Mouse (Mus musculus) stomach, embryonic 14.5 days (tissue): ENCODE data around the gene 1110008L16Rik. TPM values are rescaled to one million over a fixed set of nuclear protein-coding genes. Genes with fewer than 3 reads are reported as not detected.
"Not testable (repeated sequence)": the region's sequence is repeated elsewhere in the genome, so short reads cannot be mapped to it uniquely, and the experiment has no call there.

Source experiments
- ATAC-seq: fragments of 200-750 bp; cut with Nextera tagmentation; 2 replicates; pipeline ENCODE4 v1.8.0; 2017; ENCODE audit warnings: low read depth, moderate TSS enrichment; ENCODE audit not compliant: insufficient number of reproducible peaks, insufficient read depth, low FRiP score
- H3K27ac ChIP-seq: fragments of 300-500 bp; sonication (generic); 2 replicates; pipeline ENCODE4 v1.5.1; 2014; ENCODE audit warnings: mild to moderate bottlenecking, low read length, moderate library complexity, mixed read lengths
- H3K27me3 ChIP-seq: fragments of 300-500 bp; sonication (generic); 2 replicates; pipeline ENCODE4 v1.6.1; 2014; ENCODE audit warnings: low read length, control low read depth, mixed read lengths; ENCODE audit not compliant: control insufficient read depth, insufficient read depth
- H3K36me3 ChIP-seq: fragments of 300-500 bp; sonication (generic); 2 replicates; pipeline ENCODE4 v1.6.1; 2014; ENCODE audit warnings: mild to moderate bottlenecking, control low read depth, low read length, moderate library complexity, mixed read lengths; ENCODE audit not compliant: control insufficient read depth, insufficient read depth
- H3K4me1 ChIP-seq: fragments of 300-500 bp; sonication (generic); 2 replicates; pipeline ENCODE4 v1.6.1; 2014; ENCODE audit warnings: low read length, control low read depth, mixed read lengths; ENCODE audit not compliant: control insufficient read depth, insufficient read depth
- H3K4me2 ChIP-seq: fragments of 300-500 bp; sonication (generic); replicated peaks from 2 replicates; pipeline ENCODE4 v1.6.1; 2014; ENCODE audit warnings: low read depth, low read length, control low read depth
- H3K4me3 ChIP-seq: fragments of 300-500 bp; sonication (generic); 2 replicates; pipeline ENCODE4 v1.5.1; 2014; ENCODE audit warnings: low read depth, low read length, control low read depth
- H3K9ac ChIP-seq: fragments of 300-500 bp; sonication (generic); replicated peaks from 2 replicates; pipeline ENCODE4 v1.6.1; 2014; ENCODE audit warnings: low read depth, mild to moderate bottlenecking, control low read depth, low read length, moderate library complexity, mixed read lengths
- H3K9me3 ChIP-seq: fragments of 300-500 bp; sonication (generic); 2 replicates; pipeline ENCODE4 v1.6.1; 2016; ENCODE audit warnings: low read depth, low read length, control low read depth; ENCODE audit not compliant: control insufficient read depth
- WGBS: fragments of 180-500 bp; shearing (Covaris S2); extraction: QIAGEN DNeasy Blood & Tissue Kit; methylation state at CpG from one replicate; pipeline ENCODE4 v1.1.7; 2014; 5-methylcytosine and 5-hydroxymethylcytosine counted together
- polyA plus RNA-seq: library from polyadenylated mRNA; unstranded; fragments of >200 nt; fragmentation: Nextera tagmentation; extraction: Ambion mirVana; gene quantifications from 2 replicates; pipeline ENCODE4 v1.2.1, GENCODE M21; 2014

1110008L16Rik gene
- polyA plus RNA-seq, 1 experiment from 2014 or later: 29.5 TPM

GRCm38 (mm10) chr12:55321642-55322291 lies 22.4 kb downstream of the 1110008L16Rik start:
- no peaks in the 10 kb centered on the region for H3K9me3 ChIP-seq
- H3K9ac ChIP-seq: no peak overlapping the region
- no peak overlapping the region for H3K4me2 ChIP-seq
- H3K27me3 ChIP-seq: no peaks in the 10 kb centered on the region
- no peak overlapping the region for H3K4me3 ChIP-seq
- H3K27ac ChIP-seq: peak overlapping the region; percentile 18; the same call in 1 of the 2 replicates
- H3K4me1 ChIP-seq: no peaks in the 10 kb centered on the region
- no peak for ATAC-seq
- WGBS: 85% methylated on average over 18 of the region's 18 CpGs
- H3K36me3 ChIP-seq: no peaks in the 10 kb centered on the region

GRCm38 (mm10) chr12:55325702-55326101 lies 26.3 kb downstream of the 1110008L16Rik start:
- no peak overlapping the region for H3K4me3 ChIP-seq
- no peak overlapping the region for H3K27ac ChIP-seq
- H3K4me2 ChIP-seq: no peak overlapping the region
- no peak overlapping the region for H3K9ac ChIP-seq
- no peaks in the 10 kb centered on the region for H3K27me3 ChIP-seq
- H3K4me1 ChIP-seq: no peaks in the 10 kb centered on the region
- no peaks in the 10 kb centered on the region for H3K36me3 ChIP-seq
- H3K9me3 ChIP-seq: no peaks in the 10 kb centered on the region
- 90% methylated on average over 7 of the region's 7 CpGs for WGBS
- ATAC-seq: no peak

- no peak overlapping the region for H3K4me2 ChIP-seq
- H3K36me3 ChIP-seq: no peaks in the 10 kb centered on the region
- no peak overlapping the region for H3K27ac ChIP-seq
- no peak for ATAC-seq
- H3K4me1 ChIP-seq: no peaks in the 10 kb centered on the region
- H3K27me3 ChIP-seq: no peaks in the 10 kb centered on the region
- no peaks in the 10 kb centered on the region for H3K9me3 ChIP-seq
- H3K4me3 ChIP-seq: no peak overlapping the region
- H3K9ac ChIP-seq: no peak overlapping the region
- 82% methylated on average over 4 of the region's 4 CpGs for WGBS
Measured at GRCm38 (mm10) chr12:55328784-55329183, 29.4 kb downstream of the 1110008L16Rik start.

- Histone ChIP-seq H3K9me3 (no peaks in the 10 kb centered on the region), H3K27me3 (no peaks in the 10 kb centered on the region), H3K4me1 (no peaks in the 10 kb centered on the region), H3K4me2 (no peak overlapping the region), H3K4me3 (no peak overlapping the region), H3K36me3 (no peaks in the 10 kb centered on the region), H3K9ac (no peak overlapping the region), H3K27ac (no peak overlapping the region)
- 90% methylated on average over 7 of the region's 7 CpGs for WGBS
- no peak for ATAC-seq
Measured at GRCm38 (mm10) chr12:55329351-55329750, 30.0 kb downstream of the 1110008L16Rik start.

- 73% methylated on average over 7 of the region's 7 CpGs for WGBS
- no peak overlapping the region for H3K4me3 ChIP-seq
- ATAC-seq: no peak
- no peaks in the 10 kb centered on the region for H3K27me3 ChIP-seq
- H3K4me1 ChIP-seq: no peaks in the 10 kb centered on the region
- no peak overlapping the region for H3K9ac ChIP-seq
- H3K9me3 ChIP-seq: no peaks in the 10 kb centered on the region
- no peak overlapping the region for H3K4me2 ChIP-seq
- no peak overlapping the region for H3K27ac ChIP-seq
- no peaks in the 10 kb centered on the region for H3K36me3 ChIP-seq
Measured at GRCm38 (mm10) chr12:55333662-55334061, 34.3 kb downstream of the 1110008L16Rik start.

GRCm38 (mm10) chr12:55338490-55338889 lies 39.1 kb downstream of the 1110008L16Rik start:
- not testable (repeated sequence) for H3K9ac ChIP-seq, H3K36me3 ChIP-seq, H3K4me1 ChIP-seq, H3K4me2 ChIP-seq, H3K4me3 ChIP-seq, ATAC-seq, H3K9me3 ChIP-seq, H3K27ac ChIP-seq, H3K27me3 ChIP-seq
- WGBS: 92% methylated on average over 1 of the region's 2 CpGs

- not testable (repeated sequence) for H3K27ac ChIP-seq, H3K4me2 ChIP-seq, H3K9ac ChIP-seq, H3K9me3 ChIP-seq, H3K27me3 ChIP-seq, H3K4me3 ChIP-seq, ATAC-seq, H3K36me3 ChIP-seq
- peaks cover 10% of the 10 kb centered on the region for H3K4me1 ChIP-seq
- WGBS: 65% methylated on average over 1 of the region's 1 CpGs
Measured at GRCm38 (mm10) chr12:55343045-55343444, 43.7 kb downstream of the 1110008L16Rik start.

GRCm38 (mm10) chr12:55343998-55344397 lies 44.6 kb downstream of the 1110008L16Rik start:
- Histone ChIP-seq H3K27me3 (no peaks in the 10 kb centered on the region), H3K4me3 (no peak overlapping the region), H3K27ac (peak overlapping the region; percentile 27; the same call in 1 of the 2 replicates), H3K36me3 (no peaks in the 10 kb centered on the region), H3K4me1 (peaks cover 10% of the 10 kb centered on the region), H3K9ac (no peak overlapping the region), H3K9me3 (no peaks in the 10 kb centered on the region), H3K4me2 (no peak overlapping the region)
- 78% methylated on average over 11 of the region's 11 CpGs for WGBS
- ATAC-seq: no peak

GRCm38 (mm10) chr12:55344583-55344982 lies 45.2 kb downstream of the 1110008L16Rik start:
- no peak overlapping the region for H3K4me3 ChIP-seq
- peaks cover 10% of the 10 kb centered on the region for H3K4me1 ChIP-seq
- H3K27ac ChIP-seq: no peak overlapping the region
- H3K9me3 ChIP-seq: no peaks in the 10 kb centered on the region
- no peaks in the 10 kb centered on the region for H3K27me3 ChIP-seq
- H3K9ac ChIP-seq: no peak overlapping the region
- no peak overlapping the region for H3K4me2 ChIP-seq
- ATAC-seq: no peak
- 72% methylated on average over 13 of the region's 13 CpGs for WGBS
- H3K36me3 ChIP-seq: no peaks in the 10 kb centered on the region
